ENCODE assay signal across 21 mouse cellular contexts in genomic region chr10:34824121-34824520, GRCm38 (mm10).
A peak's percentile ranks its signal among the peaks of the same experiment; 100 is the strongest.
DNase-seq lines count a peak whose midpoint lies in the region; ATAC-seq and TF ChIP-seq lines count a peak whose summit lies in the region.
"Had no signal": no experiment of that assay in that cellular context is flagged by ENCODE, and none has a peak within 500 bp of the region (broad histone marks: within the 10 kb centered on the region; RNA-seq: fewer than 3 reads in every experiment).

No protein-coding gene starts in this region.

- no peak for TF ChIP-seq EP300 in CH12.LX (IDR thresholded peaks at IDR 0.05; ENCODE audit: low read length)

- no peak for TF ChIP-seq POLR2A in CH12.LX (IDR thresholded peaks at IDR 0.05; ENCODE audit: low read depth, low read length)

- H3K4me2 ChIP-seq in CH12.LX (ENCODE audit: insufficient read depth, low read depth, poor library complexity, severe bottlenecking) = no peak overlapping the region

- no peak for ATAC-seq in cerebellum, adult (ENCODE audit: insufficient number of reproducible peaks, low FRiP score, low TSS enrichment)
- ATAC-seq: activated CD4-positive, CD25-positive, alpha-beta regulatory T cell, adult 4 months; CD4-positive, CD25-positive, alpha-beta regulatory T cell, adult 4 months; Patski had no signal

- in situ Hi-C loops in CH12.LX (cut with MboI; ENCODE audit: low pct_ligation_motif_present, low pct_unique_long_range_greater_than_20kb, low sequenced_read_pairs) = no loop called here
- in situ Hi-C loops in ES-E14 (cut with MboI; ENCODE audit: low sequenced_read_pairs in 2 of 2, unreplicated experiment in 2 of 2) = no loop called here

- H3K27me3 ChIP-seq in CH12.LX (replicated peaks) = no peaks in the 10 kb centered on the region
- H3K27me3 ChIP-seq: Patski had no signal

- H3K4me1 ChIP-seq in CH12.LX (ENCODE audit: control insufficient read depth in 1 of 2, insufficient read depth in 2 of 2) (no peaks in the 10 kb centered on the region), ES-E14 (ENCODE audit: control insufficient read depth in 2 of 2, insufficient read depth in 2 of 2, low read length in 2 of 2, poor library complexity in 1 of 2) (no peaks in the 10 kb centered on the region)

- no peaks in the 10 kb centered on the region for H3K79me2 ChIP-seq in CH12.LX (replicated peaks; ENCODE audit: control insufficient read depth, extremely low read depth, insufficient read depth, poor library complexity, severe bottlenecking)

- no peaks in the 10 kb centered on the region for H3K9me3 ChIP-seq in CH12.LX (replicated peaks; ENCODE audit: low read length)
- H3K9me3 ChIP-seq in ES-E14 (ENCODE audit: control insufficient read depth, insufficient read depth, low read depth, low read length) = no peaks in the 10 kb centered on the region
- H3K9me3 ChIP-seq: G1E had no signal

- no peak for TF ChIP-seq CTCF in CH12.LX (conservative IDR thresholded peaks at IDR 0.05 in 1 of 2, IDR thresholded peaks at IDR 0.05 in 1 of 2; ENCODE audit: low read depth in 2 of 2, low read length in 2 of 2)

- no peak overlapping the region for H3K9ac ChIP-seq in CH12.LX (ENCODE audit: insufficient read depth, low read depth)
- no peak overlapping the region for H3K9ac ChIP-seq in ES-E14 (ENCODE audit: insufficient read depth, low read depth, low read length, poor library complexity, severe bottlenecking)

- no peaks in the 10 kb centered on the region for H3K36me3 ChIP-seq in CH12.LX (replicated peaks in 1 of 2; ENCODE audit: control insufficient read depth in 1 of 2, insufficient read depth in 1 of 2, low read length in 1 of 2)
- no peaks in the 10 kb centered on the region for H3K36me3 ChIP-seq in ES-E14 (ENCODE audit: control insufficient read depth, insufficient read depth, low read length, poor library complexity, severe bottlenecking)
- H3K36me3 ChIP-seq: G1E had no signal

- no peak for TF ChIP-seq RAD21 in CH12.LX (IDR thresholded peaks at IDR 0.05; ENCODE audit: low read depth, low read length)

- H3K27ac ChIP-seq in CH12.LX (ENCODE audit: insufficient read depth, low read depth) (no peak overlapping the region), ES-E14 (ENCODE audit: insufficient read depth, low read depth, low read length, poor library complexity, severe bottlenecking) (no peak overlapping the region)

- H3K4me3 ChIP-seq in CH12.LX (replicated peaks in 1 of 3; ENCODE audit: low read depth in 2 of 3, low read length in 2 of 3, poor library complexity in 1 of 3) (no peak overlapping the region), ES-E14 (ENCODE audit: insufficient read depth in 1 of 2, low read depth in 1 of 2, low read length in 2 of 2, poor library complexity in 1 of 2, severe bottlenecking in 1 of 2) (no peak overlapping the region)

- DNase-seq in CH12.LX (ENCODE audit: extremely low read depth) (no peak), ES-E14 (ENCODE audit: low read depth, low spot score) (no peak)
- DNase-seq in kidney, postnatal 36 days = no peak
- DNase-seq: adrenal gland, adult 2 months; adrenal gland, adult 8-10 months; adrenal gland, postnatal 10 days; adrenal gland, postnatal 14 days; adrenal gland, postnatal 25 days; adrenal gland, postnatal 36 days; B cell, adult 2 months; cerebellum, adult 11 months; cerebellum, adult 11-12 months; cerebellum, adult 18-20 months; cerebellum, adult 2 months; cerebellum, adult 8-10 months; cerebellum, adult 9-10 months had no signal

- dilution Hi-C loops in CH12.LX (cut with MboI; ENCODE audit: extremely low pct_ligation_motif_present, extremely low pct_unique_long_range_greater_than_20kb, low sequenced_read_pairs) = no loop called here

TF ChIP-seq in CH12.LX, 34 proteins besides CTCF, POLR2A, EP300 and RAD21:
- TF ChIP-seq NRF1 (IDR thresholded peaks at IDR 0.05; ENCODE audit: low read depth, low read length) = no peak
- peak; percentile 71 for TF ChIP-seq MAFK (IDR thresholded peaks at IDR 0.05; ENCODE audit: insufficient replicate concordance, low read length)
- no peak for TF ChIP-seq ETS1 (conservative IDR thresholded peaks at IDR 0.05; ENCODE audit: low read depth, low read length)
- no peak for TF ChIP-seq HCFC1 (IDR thresholded peaks at IDR 0.05; ENCODE audit: low read depth, low read length)
- TF ChIP-seq USF2 (conservative IDR thresholded peaks at IDR 0.05; ENCODE audit: low read depth, low read length) = no peak
- no peak for TF ChIP-seq GABPA (IDR thresholded peaks at IDR 0.05; ENCODE audit: insufficient replicate concordance, low read depth, low read length)
- TF ChIP-seq KAT2A (IDR thresholded peaks at IDR 0.05; ENCODE audit: insufficient replicate concordance, low read length) = no peak

TF ChIP-seq in ES-E14, 5 proteins besides CTCF, POLR2A, EP300 and RAD21:
- no peak for TF ChIP-seq HCFC1 (IDR thresholded peaks at IDR 0.05; ENCODE audit: borderline replicate concordance, insufficient read depth, low read length)
- TF ChIP-seq CHD2 (IDR thresholded peaks at IDR 0.05; ENCODE audit: low read depth, low read length) = no peak
- TF ChIP-seq ZNF384 (IDR thresholded peaks at IDR 0.05; ENCODE audit: low read depth, low read length) = no peak
- TF ChIP-seq ZC3H11A (IDR thresholded peaks at IDR 0.05; ENCODE audit: borderline replicate concordance, low read depth, low read length) = no peak
- peak; percentile 75 for TF ChIP-seq MAFK (IDR thresholded peaks at IDR 0.05; ENCODE audit: insufficient read depth, low read depth, low read length)
